Mouse (Mus musculus): ENCODE data around the gene AI661453. TPM values are rescaled to one million over a fixed set of nuclear protein-coding genes. Genes with fewer than 3 reads are reported as not detected.
A peak's percentile ranks its signal among the peaks of the same experiment; 100 is the strongest.

The AI661453 gene
- total RNA-seq, 2 experiments from 2014 or later: 0.23 to 0.45 TPM

- no peak for DNase-seq
- intact Hi-C loops (cut with DNase I): no loop called here
- no peak overlapping the region for H3K27ac ChIP-seq
- TF ChIP-seq CTCF (IDR thresholded peaks at IDR 0.05): no peak
- no peak overlapping the region for H3K4me3 ChIP-seq
Observed at GRCm38 (mm10) chr17:47424186-47424585, 12.2 kb upstream of the AI661453 start.

GRCm38 (mm10) chr17:47427316-47427715 is 9.1 kb upstream of the AI661453 start:
- Histone ChIP-seq H3K27ac (no peak overlapping the region), H3K4me3 (no peak overlapping the region)
- TF ChIP-seq CTCF (IDR thresholded peaks at IDR 0.05): no peak
- DNase-seq: no peak
- intact Hi-C loops (cut with DNase I): no loop called here

GRCm38 (mm10) chr17:47428831-47429304 is 7.5 kb upstream of the AI661453 start:
- H3K4me3 ChIP-seq: no peak overlapping the region
- TF ChIP-seq CTCF (IDR thresholded peaks at IDR 0.05): peak; percentile 43
- peak; percentile 35 for DNase-seq
- H3K27ac ChIP-seq: no peak overlapping the region
- intact Hi-C loops (cut with DNase I): no loop called here

GRCm38 (mm10) chr17:47430815-47431214 is 5.6 kb upstream of the AI661453 start:
- no peak overlapping the region for H3K4me3 ChIP-seq
- 0 out of 2 replicates have a peak, but pooled peaks have one; percentile 14 for TF ChIP-seq CTCF (IDR thresholded peaks at IDR 0.05)
- no peak for DNase-seq
- H3K27ac ChIP-seq: no peak overlapping the region
- intact Hi-C loops (cut with DNase I): no loop called here

GRCm38 (mm10) chr17:47436907-47437547 is 612 bp downstream of the AI661453 start, which contains the start of gene 1700001C19Rik:
TSS of gene 1700001C19Rik (minus strand) at chr17:47437376.
- no peak for DNase-seq
- Histone ChIP-seq H3K4me3 (peak within 1 kb of the TSS; percentile 68), H3K27ac (0 out of 2 replicates have a peak within 1 kb of the TSS, but pooled peaks have one; percentile 16)
- no peak for TF ChIP-seq CTCF (IDR thresholded peaks at IDR 0.05)
- intact Hi-C loops (cut with DNase I): no loop called here

- no peak for TF ChIP-seq CTCF (IDR thresholded peaks at IDR 0.05)
Observed at GRCm38 (mm10) chr17:47438611-47439010, 2.2 kb downstream of the AI661453 start.

GRCm38 (mm10) chr17:47439396-47440028 is 3.1 kb downstream of the AI661453 start:
- H3K4me3 ChIP-seq: no peak overlapping the region
- DNase-seq: no peak
- TF ChIP-seq CTCF (IDR thresholded peaks at IDR 0.05): no peak
- intact Hi-C loops (cut with DNase I): no loop called here
- no peak overlapping the region for H3K27ac ChIP-seq

More at GRCm38 (mm10) chr17:47438611-47439010, 2.2 kb downstream of the AI661453 start:
- no peak for DNase-seq
- intact Hi-C loops (cut with DNase I): no loop called here
- no peak overlapping the region for H3K4me3 ChIP-seq
- no peak overlapping the region for H3K27ac ChIP-seq

GRCm38 (mm10) chr17:47440359-47440890 is 4.0 kb downstream of the AI661453 start:
- no peak for TF ChIP-seq CTCF (IDR thresholded peaks at IDR 0.05)
- intact Hi-C loops (cut with DNase I): no loop called here
- H3K4me3 ChIP-seq: no peak overlapping the region
- H3K27ac ChIP-seq: no peak overlapping the region
- DNase-seq: no peak

GRCm38 (mm10) chr17:47441296-47442051 is 5.1 kb downstream of the AI661453 start:
- H3K27ac ChIP-seq: no peak overlapping the region
- intact Hi-C loops (cut with DNase I): no loop called here

GRCm38 (mm10) chr17:47442271-47442670 is 5.9 kb downstream of the AI661453 start:
- intact Hi-C loops (cut with DNase I): no loop called here
- DNase-seq: no peak
- TF ChIP-seq CTCF (IDR thresholded peaks at IDR 0.05): no peak

More at GRCm38 (mm10) chr17:47441296-47442051, 5.1 kb downstream of the AI661453 start:
- no peak overlapping the region for H3K4me3 ChIP-seq
- DNase-seq: no peak
- no peak for TF ChIP-seq CTCF (IDR thresholded peaks at IDR 0.05)

GRCm38 (mm10) chr17:47444113-47444512 is 7.7 kb downstream of the AI661453 start:
- no peak overlapping the region for H3K4me3 ChIP-seq
- TF ChIP-seq CTCF (IDR thresholded peaks at IDR 0.05): no peak
- intact Hi-C loops (cut with DNase I): no loop called here
- no peak for DNase-seq
- H3K27ac ChIP-seq: no peak overlapping the region

More at GRCm38 (mm10) chr17:47442271-47442670, 5.9 kb downstream of the AI661453 start:
- Histone ChIP-seq H3K4me3 (no peak overlapping the region), H3K27ac (no peak overlapping the region)

GRCm38 (mm10) chr17:47445518-47445917 is 9.1 kb downstream of the AI661453 start:
- H3K27ac ChIP-seq: no peak overlapping the region
- no peak overlapping the region for H3K4me3 ChIP-seq
- no peak for TF ChIP-seq CTCF (IDR thresholded peaks at IDR 0.05)
- intact Hi-C loops (cut with DNase I): no loop called here
- no peak for DNase-seq

All from gastrocnemius, adult 2 months (tissue).